Comparison of ENCODE assay signal across 8 mouse cellular contexts in the genomic region with DNA sequence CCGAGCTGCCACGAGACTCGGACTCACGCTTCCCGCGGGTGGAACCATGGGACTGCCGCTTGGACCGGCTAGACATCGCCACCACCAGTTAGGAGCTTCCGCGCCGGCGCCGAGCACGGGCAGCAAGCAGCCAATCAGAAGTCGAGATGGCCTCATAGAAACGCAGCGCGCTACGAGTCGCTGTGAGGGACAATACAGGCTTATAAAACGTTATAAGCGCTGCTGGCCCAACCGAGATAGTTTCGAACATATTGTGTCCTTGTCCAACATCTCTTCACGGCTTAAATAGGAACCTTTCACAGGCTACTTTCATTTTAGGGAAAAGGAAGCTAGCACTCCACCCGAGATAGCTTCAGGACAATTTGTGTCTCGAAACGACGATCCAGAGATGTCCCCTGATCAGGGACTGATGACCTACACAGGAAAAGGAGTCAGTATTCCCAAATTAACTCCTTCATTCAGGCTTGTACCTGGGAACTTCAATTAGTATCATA. TPM values are rescaled to one million over a fixed set of nuclear protein-coding genes. Genes with fewer than 3 reads are reported as not detected.
DNase-seq lines count a peak whose midpoint lies in the region; ATAC-seq and TF ChIP-seq lines count a peak whose summit lies in the region.

TSS of gene Usp39 (minus strand) at position 111 of the 494 bp plus-strand sequence.

- H3K9ac ChIP-seq in lung, postnatal 0 days (replicated peaks; ENCODE audit: low read depth) = peak within 1 kb of the TSS; percentile 85

- ATAC-seq in frontal cortex, adult (ENCODE audit: low TSS enrichment) = peak; percentile 82
- peak; percentile 86 for ATAC-seq in lung, postnatal 0 days

- no peaks in the 10 kb centered on the region for H3K9me3 ChIP-seq in hindbrain, embryonic 10.5 days
- no peaks in the 10 kb centered on the region for H3K9me3 ChIP-seq in lung, postnatal 0 days (ENCODE audit: low read length)

- no peak for TF ChIP-seq EP300 in lung, postnatal 0 days (IDR thresholded peaks at IDR 0.05)

- peak within 1 kb of the TSS; percentile 92 for H3K4me3 ChIP-seq in hindbrain, embryonic 10.5 days
- peak within 1 kb of the TSS; percentile 91 for H3K4me3 ChIP-seq in lung, postnatal 0 days (ENCODE audit: low read depth, low read length)

- peak; percentile 25; the same call in 1 of the 2 replicates for TF ChIP-seq CTCF in lung, postnatal 0 days (IDR thresholded peaks at IDR 0.05)

- peak within 1 kb of the TSS; percentile 95 for H3K27ac ChIP-seq in hindbrain, embryonic 10.5 days
- H3K27ac ChIP-seq in lung, postnatal 0 days (ENCODE audit: low read length) = peak within 1 kb of the TSS; percentile 90

- H3K4me1 ChIP-seq in hindbrain, embryonic 10.5 days (replicated peaks) = peaks cover 53% of the 10 kb centered on the region
- H3K4me1 ChIP-seq in lung, postnatal 0 days (ENCODE audit: insufficient read depth, low read depth, low read length) = peaks cover 10% of the 10 kb centered on the region; the same call in 1 of the 2 replicates

- H3K36me3 ChIP-seq in hindbrain, embryonic 10.5 days = peaks cover 40% of the 10 kb centered on the region
- H3K36me3 ChIP-seq in lung, postnatal 0 days (ENCODE audit: insufficient read depth, low read length) = no peaks in the 10 kb centered on the region

- no peaks in the 10 kb centered on the region for H3K27me3 ChIP-seq in hindbrain, embryonic 10.5 days (ENCODE audit: insufficient read depth, poor library complexity, severe bottlenecking)
- no peaks in the 10 kb centered on the region for H3K27me3 ChIP-seq in lung, postnatal 0 days (replicated peaks; ENCODE audit: insufficient read depth, low read length)

- 1% methylated on average over 30 of the region's 30 CpGs for WGBS in hindbrain, embryonic 10.5 days
- WGBS in lung, postnatal 0 days = 3% methylated on average over 30 of the region's 30 CpGs

- DNase-seq in MN1 (ENCODE audit: low spot score) = peak; percentile 96
- DNase-seq in cerebellum, adult 9-10 months = peak; percentile 95
- DNase-seq in hindbrain, embryonic 10.5 days (ENCODE audit: low spot score) = peak; percentile 92
- peak; percentile 95 for DNase-seq in layer of hippocampus, adult 9-11 months
- peak; percentile 97 for DNase-seq in lung, postnatal 0 days (ENCODE audit: low spot score)
- DNase-seq in ovary, postnatal 14 days (ENCODE audit: low spot score) = peak; percentile 79
- DNase-seq in thymus, postnatal 14 days = peak; percentile 90

- H3K4me2 ChIP-seq in lung, postnatal 0 days (replicated peaks; ENCODE audit: low read depth, low read length) = peak within 1 kb of the TSS; percentile 77

RNA-seq across cellular contexts. Expression of gene Usp39, which starts in this region (rescaled TPM):
- polyA plus RNA-seq in hindbrain, embryonic 10.5 days (2016; fragmentation: Nextera tagmentation; extraction: Ambion mirVana) = 79.7 and 80.3 TPM in 2 replicates
- 26.1 and 27.4 TPM in 2 replicates for polyA plus RNA-seq in lung, postnatal 0 days (2015; fragmentation: Nextera tagmentation; extraction: Ambion mirVana)

Comparison
In these comparisons a context has a peak if more than half of its experiments do, and no peak if none do; other contexts are left out.
1. Peak in every context shown above with its lines: DNase-seq, ATAC-seq, H3K4me3 ChIP-seq and H3K27ac ChIP-seq.